Mouse (Mus musculus): ENCODE results near the gene Rsph3a. TPM values are rescaled to one million over a fixed set of nuclear protein-coding genes. Genes with fewer than 3 reads are reported as not detected.
"Not testable (repeated sequence)": the region's sequence is repeated elsewhere in the genome, so short reads cannot be mapped to it uniquely, and the experiment has no call there.

Rsph3a gene
- total and polyA plus RNA-seq, 3 experiments: 26.6 to 58.5 (median 38.7) TPM

DNA sequence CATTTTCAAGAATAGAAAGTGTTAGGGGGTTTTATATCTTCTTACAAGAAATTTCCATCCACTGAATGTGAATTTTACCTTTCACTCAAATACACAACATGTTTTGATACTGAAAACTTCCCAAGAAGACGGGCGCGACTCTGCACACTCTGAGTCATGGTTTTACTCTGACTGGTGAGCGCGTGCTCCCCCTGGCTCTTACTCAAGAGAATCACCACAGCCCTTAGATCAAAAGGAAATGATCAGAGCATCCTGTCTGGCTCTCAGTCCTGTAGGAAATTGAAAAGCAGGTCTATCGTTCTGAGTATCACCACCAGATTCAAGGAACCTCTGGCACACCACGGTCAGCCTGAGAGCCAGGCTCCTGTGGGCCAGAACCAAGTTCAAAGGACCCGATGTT lies 5.8 kb upstream of the Rsph3a start:
- H3K27ac ChIP-seq: no peak overlapping the region

DNA sequence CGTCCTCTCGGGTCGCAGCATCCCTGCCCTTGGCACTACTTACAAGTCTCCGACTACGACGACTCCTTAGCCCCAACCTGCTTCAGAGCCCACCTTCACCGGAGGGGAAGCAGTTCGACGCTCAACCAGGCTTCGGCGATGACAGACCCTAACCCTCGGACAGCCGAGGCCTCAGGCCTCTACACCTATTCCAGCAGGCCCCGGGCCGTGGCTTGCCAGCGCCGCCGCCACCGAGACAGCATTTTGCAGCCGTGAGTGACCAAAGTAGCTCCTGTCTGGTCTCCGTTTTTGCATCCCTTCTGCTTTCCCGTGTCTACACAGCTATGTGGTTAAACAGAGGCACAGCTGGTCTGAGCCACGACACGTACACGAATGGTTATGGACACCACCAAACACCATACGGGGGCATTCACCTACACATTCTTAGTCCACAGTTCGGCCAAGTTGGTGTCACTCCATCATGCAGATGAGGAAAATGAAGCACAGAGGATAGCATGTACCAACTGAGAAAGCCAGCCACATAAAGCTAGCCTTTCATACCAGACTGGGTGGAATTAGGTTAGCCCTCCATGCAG lies 726 bp downstream of the Rsph3a start:
- H3K36me3 ChIP-seq (ENCODE audit: control insufficient read depth, insufficient read depth, low read length); DNase-seq; H3K4me1 ChIP-seq (ENCODE audit: control insufficient read depth, insufficient read depth, low read length); H3K79me2 ChIP-seq (replicated peaks; ENCODE audit: control insufficient read depth, insufficient read depth, low read length); intact Hi-C loops (cut with DNase I); H3K27me3 ChIP-seq (ENCODE audit: control insufficient read depth, insufficient read depth, low read length): not testable (repeated sequence)
- peak overlapping the region; percentile 61 for H3K4me3 ChIP-seq
- peak overlapping the region; percentile 52 for H3K9ac ChIP-seq (ENCODE audit: low read depth, low read length)
- 2% methylated on average over 15 of the region's 27 CpGs for WGBS
- H3K27ac ChIP-seq: peak overlapping the region; percentile 81

More for the DNA sequence above, 5.8 kb upstream of the Rsph3a start:
- Histone ChIP-seq H3K79me2 (replicated peaks; ENCODE audit: control insufficient read depth, insufficient read depth, low read length) (no peaks in the 10 kb centered on the region), H3K4me3 (no peak overlapping the region), H3K4me1 (ENCODE audit: control insufficient read depth, insufficient read depth, low read length) (no peaks in the 10 kb centered on the region; the same call in 1 of the 2 replicates), H3K27me3 (ENCODE audit: control insufficient read depth, insufficient read depth, low read length) (no peaks in the 10 kb centered on the region), H3K36me3 (ENCODE audit: control insufficient read depth, insufficient read depth, low read length) (no peaks in the 10 kb centered on the region), H3K9ac (ENCODE audit: low read depth, low read length) (no peak overlapping the region)
- TF ChIP-seq EP300 (IDR thresholded peaks at IDR 0.05; ENCODE audit: insufficient read depth, low read depth, low read length): no peak
- no peak for TF ChIP-seq POLR2A (IDR thresholded peaks at IDR 0.05; ENCODE audit: insufficient read depth, low read depth, low read length)
- peak; percentile 61 for TF ChIP-seq CTCF (IDR thresholded peaks at IDR 0.05)
- DNase-seq: peak in 1 of 2 experiments; percentile 39
- intact Hi-C loops (cut with DNase I): loop anchor here (2.0 to 10.0 kb wide), 2 partner anchors 75 to 985 kb away; no protein-coding TSS in a partner anchor
- WGBS: 32% methylated on average over 8 of the region's 8 CpGs

DNA sequence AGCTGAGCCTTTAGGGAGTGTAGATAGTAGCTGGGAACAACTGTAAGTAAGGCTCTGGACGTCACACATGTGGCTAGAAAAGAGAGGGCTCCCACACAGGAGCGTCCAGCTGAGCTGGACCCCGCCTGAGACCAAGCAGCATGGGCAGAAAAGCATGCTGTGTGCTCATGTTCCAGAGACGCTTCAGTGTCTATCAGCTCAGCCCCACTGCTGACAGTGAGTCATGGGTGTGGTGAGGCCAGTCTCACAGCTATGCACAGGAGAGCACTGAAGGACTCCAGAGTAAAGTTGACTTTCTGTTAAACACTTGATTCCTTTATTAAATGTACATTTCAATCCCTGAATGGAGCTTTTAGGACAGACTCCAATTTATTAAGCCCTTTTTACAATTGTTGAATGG lies 5.9 kb downstream of the Rsph3a start:
- H3K36me3 ChIP-seq (ENCODE audit: control insufficient read depth, insufficient read depth, low read length); H3K9ac ChIP-seq (ENCODE audit: low read depth, low read length); H3K4me3 ChIP-seq; H3K79me2 ChIP-seq (replicated peaks; ENCODE audit: control insufficient read depth, insufficient read depth, low read length); H3K27me3 ChIP-seq (ENCODE audit: control insufficient read depth, insufficient read depth, low read length); intact Hi-C loops (cut with DNase I); DNase-seq; H3K27ac ChIP-seq; H3K4me1 ChIP-seq (ENCODE audit: control insufficient read depth, insufficient read depth, low read length): not testable (repeated sequence)
- no CpG with 5 or more reads among the region's 4 CpGs for WGBS

DNA sequence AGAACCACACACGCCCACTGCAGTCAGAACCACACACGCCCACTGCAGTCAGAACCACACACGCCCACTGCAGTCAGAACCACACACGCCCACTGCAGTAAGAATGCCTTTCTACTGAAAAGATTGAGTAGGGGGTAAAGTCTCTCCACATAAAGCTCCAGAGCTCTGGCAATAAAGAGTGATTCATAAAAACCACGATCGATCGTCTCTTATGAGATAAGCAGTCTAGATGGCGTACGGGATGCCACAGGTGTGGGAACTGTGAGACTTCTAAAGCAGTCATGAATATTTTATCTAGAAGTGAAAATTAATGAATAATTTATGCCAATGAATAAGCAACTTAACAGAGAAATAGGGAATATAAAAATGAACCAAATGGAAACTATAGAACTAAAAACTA lies 11.8 kb downstream of the Rsph3a start:
- H3K4me3 ChIP-seq; H3K27me3 ChIP-seq (ENCODE audit: control insufficient read depth, insufficient read depth, low read length); intact Hi-C loops (cut with DNase I): not testable (repeated sequence)

DNA sequence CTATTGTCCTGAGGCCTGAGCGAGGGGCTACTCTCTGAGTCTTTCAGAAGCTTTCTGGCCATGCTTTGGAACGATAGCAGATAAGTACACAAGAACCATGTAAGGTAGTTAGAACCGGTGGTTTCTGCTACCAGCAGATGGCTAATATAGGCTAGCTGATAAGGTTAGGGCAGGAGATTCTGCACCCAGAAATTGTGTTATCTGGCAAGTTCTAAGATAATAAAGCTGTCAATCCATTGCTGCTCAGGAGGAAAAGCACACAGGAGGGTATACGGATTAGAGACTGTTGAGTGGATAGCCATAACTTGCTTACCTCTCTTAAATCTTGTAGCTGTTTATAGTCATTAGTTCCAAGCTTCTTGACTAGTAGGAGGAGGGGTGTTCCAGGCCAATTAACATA lies 17.9 kb downstream of the Rsph3a start:
- H3K27ac ChIP-seq; H3K36me3 ChIP-seq (ENCODE audit: control insufficient read depth, insufficient read depth, low read length); intact Hi-C loops (cut with DNase I); H3K79me2 ChIP-seq (replicated peaks; ENCODE audit: control insufficient read depth, insufficient read depth, low read length); H3K9ac ChIP-seq (ENCODE audit: low read depth, low read length); H3K4me1 ChIP-seq (ENCODE audit: control insufficient read depth, insufficient read depth, low read length); H3K27me3 ChIP-seq (ENCODE audit: control insufficient read depth, insufficient read depth, low read length); H3K4me3 ChIP-seq; DNase-seq: not testable (repeated sequence)
- 82% methylated on average over 4 of the region's 4 CpGs for WGBS

More for the DNA sequence above, 11.8 kb downstream of the Rsph3a start:
- H3K9ac ChIP-seq (ENCODE audit: low read depth, low read length); H3K27ac ChIP-seq; H3K4me1 ChIP-seq (ENCODE audit: control insufficient read depth, insufficient read depth, low read length); H3K79me2 ChIP-seq (replicated peaks; ENCODE audit: control insufficient read depth, insufficient read depth, low read length); DNase-seq; H3K36me3 ChIP-seq (ENCODE audit: control insufficient read depth, insufficient read depth, low read length): not testable (repeated sequence)
- WGBS: 96% methylated on average over 9 of the region's 9 CpGs

DNA sequence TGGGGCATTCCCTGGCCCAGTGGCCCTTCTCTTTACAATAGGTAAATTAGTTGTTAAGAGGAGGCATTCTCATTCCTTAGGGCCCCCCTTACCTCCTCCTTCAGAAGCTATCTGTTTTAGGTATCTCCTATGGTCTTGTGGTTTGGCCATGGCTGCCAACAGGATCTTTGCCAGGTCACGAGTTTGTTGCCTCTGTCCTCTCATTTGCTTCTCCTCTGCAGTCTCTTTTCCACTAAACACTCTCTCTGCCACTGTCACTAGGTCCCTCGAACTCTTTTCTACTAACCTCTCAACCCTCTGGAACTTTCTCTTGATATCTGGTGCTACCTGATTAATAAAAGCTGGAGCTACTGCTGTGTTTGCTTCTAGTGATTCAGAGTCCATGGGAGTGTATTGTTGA lies 19.0 kb downstream of the Rsph3a start:
- intact Hi-C loops (cut with DNase I); H3K27me3 ChIP-seq (ENCODE audit: control insufficient read depth, insufficient read depth, low read length); H3K9ac ChIP-seq (ENCODE audit: low read depth, low read length); H3K27ac ChIP-seq; H3K4me3 ChIP-seq; H3K79me2 ChIP-seq (replicated peaks; ENCODE audit: control insufficient read depth, insufficient read depth, low read length); H3K36me3 ChIP-seq (ENCODE audit: control insufficient read depth, insufficient read depth, low read length); DNase-seq; H3K4me1 ChIP-seq (ENCODE audit: control insufficient read depth, insufficient read depth, low read length): not testable (repeated sequence)
- 55% methylated on average over 2 of the region's 2 CpGs for WGBS

DNA sequence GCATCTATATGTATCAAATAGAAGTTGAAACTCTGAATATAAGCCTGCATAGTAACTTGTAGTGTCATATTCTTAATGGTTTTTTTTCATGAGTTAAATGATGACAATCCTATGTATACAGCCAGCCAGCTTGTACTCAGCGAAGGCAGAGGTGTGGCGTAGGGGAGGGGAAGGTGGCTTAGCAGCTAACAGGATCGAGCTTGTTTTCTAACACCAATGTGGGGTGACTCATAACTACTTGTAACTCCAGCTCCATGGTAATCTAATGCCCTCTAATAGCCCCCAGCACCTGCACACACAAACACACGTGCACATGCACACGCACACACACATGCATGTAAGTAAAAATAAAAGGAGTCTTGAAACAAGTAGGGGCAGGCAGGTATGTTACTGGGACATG lies 23.1 kb downstream of the Rsph3a start:
- H3K36me3 ChIP-seq (ENCODE audit: control insufficient read depth, insufficient read depth, low read length); H3K27me3 ChIP-seq (ENCODE audit: control insufficient read depth, insufficient read depth, low read length); H3K4me1 ChIP-seq (ENCODE audit: control insufficient read depth, insufficient read depth, low read length); H3K79me2 ChIP-seq (replicated peaks; ENCODE audit: control insufficient read depth, insufficient read depth, low read length); intact Hi-C loops (cut with DNase I); H3K4me3 ChIP-seq; H3K27ac ChIP-seq; H3K9ac ChIP-seq (ENCODE audit: low read depth, low read length); DNase-seq: not testable (repeated sequence)
- WGBS: 94% methylated on average over 5 of the region's 5 CpGs

DNA sequence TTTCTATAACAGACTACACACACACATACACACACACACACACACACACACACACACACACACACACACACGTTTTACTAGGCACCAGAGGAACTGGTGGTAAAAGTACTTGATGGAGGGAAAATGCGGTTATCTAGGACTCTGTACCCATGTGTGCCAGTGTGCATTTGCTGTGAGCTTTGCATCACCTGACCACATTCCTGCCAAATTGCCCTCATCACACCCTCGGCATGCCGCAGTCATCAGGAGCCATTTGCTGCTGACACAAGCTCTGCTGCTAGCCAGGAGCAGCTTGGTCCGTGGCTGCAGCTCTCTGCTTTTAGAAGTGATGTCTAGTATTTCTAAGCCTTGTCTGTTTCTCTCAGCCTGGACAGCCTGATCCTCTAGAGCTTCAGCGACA lies 24.4 kb downstream of the Rsph3a start:
- DNase-seq; intact Hi-C loops (cut with DNase I); H3K9ac ChIP-seq (ENCODE audit: low read depth, low read length); H3K36me3 ChIP-seq (ENCODE audit: control insufficient read depth, insufficient read depth, low read length); H3K27ac ChIP-seq; H3K4me1 ChIP-seq (ENCODE audit: control insufficient read depth, insufficient read depth, low read length); H3K4me3 ChIP-seq; H3K27me3 ChIP-seq (ENCODE audit: control insufficient read depth, insufficient read depth, low read length); H3K79me2 ChIP-seq (replicated peaks; ENCODE audit: control insufficient read depth, insufficient read depth, low read length): not testable (repeated sequence)
- WGBS: 63% methylated on average over 2 of the region's 6 CpGs
